Mouse (Mus musculus) midbrain, embryonic 16.5 days (tissue): ENCODE data around the gene Car3. TPM values are rescaled to one million over a fixed set of nuclear protein-coding genes. Genes with fewer than 3 reads are reported as not detected.

Experiments used
- ATAC-seq: fragments of 200-750 bp; cut with Nextera tagmentation; 2 replicates; pipeline ENCODE4 v1.8.0; 2017; ENCODE audit warnings: moderate TSS enrichment
- H3K27ac ChIP-seq: fragments of 300-500 bp; sonication (generic); 2 replicates; pipeline ENCODE4 v1.5.1; 2014; ENCODE audit warnings: mild to moderate bottlenecking, low read length, mixed read lengths
- H3K27me3 ChIP-seq: fragments of 300-500 bp; sonication (generic); 2 replicates; pipeline ENCODE4 v1.6.1; 2014; ENCODE audit warnings: low read depth, low read length, mixed read lengths; ENCODE audit not compliant: control insufficient read depth, insufficient read depth
- H3K36me3 ChIP-seq: fragments of 300-500 bp; sonication (generic); 2 replicates; pipeline ENCODE4 v1.6.1; 2014; ENCODE audit warnings: mild to moderate bottlenecking, low read length, moderate library complexity, mixed read lengths; ENCODE audit not compliant: control insufficient read depth, insufficient read depth
- H3K4me1 ChIP-seq: fragments of 300-500 bp; sonication (generic); 2 replicates; pipeline ENCODE4 v1.6.1; 2014; ENCODE audit warnings: mild to moderate bottlenecking, low read length, mixed read lengths; ENCODE audit not compliant: control insufficient read depth, insufficient read depth
- H3K4me2 ChIP-seq: fragments of 300-500 bp; sonication (generic); 2 replicates; pipeline ENCODE4 v1.6.1; 2014; ENCODE audit warnings: mild to moderate bottlenecking, low read length, mixed read lengths
- H3K4me3 ChIP-seq: fragments of 300-500 bp; sonication (generic); 2 replicates; pipeline ENCODE4 v1.5.1; 2014; ENCODE audit warnings: low read depth, mild to moderate bottlenecking, low read length, moderate library complexity, mixed read lengths
- H3K9ac ChIP-seq: fragments of 300-500 bp; sonication (generic); 2 replicates; pipeline ENCODE4 v1.6.1; 2014; ENCODE audit warnings: low read depth, low read length, mixed read lengths
- H3K9me3 ChIP-seq: fragments of 300-500 bp; sonication (generic); replicated peaks from 2 replicates; pipeline ENCODE4 v1.6.1; 2014; ENCODE audit warnings: mild to moderate bottlenecking, low read length, mixed read lengths; ENCODE audit not compliant: control insufficient read depth, poor library complexity, severe bottlenecking
- WGBS: fragments of 180-500 bp; shearing (Covaris S2); extraction: QIAGEN DNeasy Blood & Tissue Kit; methylation state at CpG from one replicate; pipeline ENCODE4 v1.1.7; 2014; 5-methylcytosine and 5-hydroxymethylcytosine counted together
- polyA plus RNA-seq: library from polyadenylated mRNA; unstranded; fragments of >200 nt; fragmentation: Nextera tagmentation; extraction: Ambion mirVana; gene quantifications from 2 replicates; pipeline ENCODE4 v1.2.1, GENCODE M21; 2015

The Car3 gene
- polyA plus RNA-seq, 1 experiment from 2014 or later, result 3.6 TPM

DNA sequence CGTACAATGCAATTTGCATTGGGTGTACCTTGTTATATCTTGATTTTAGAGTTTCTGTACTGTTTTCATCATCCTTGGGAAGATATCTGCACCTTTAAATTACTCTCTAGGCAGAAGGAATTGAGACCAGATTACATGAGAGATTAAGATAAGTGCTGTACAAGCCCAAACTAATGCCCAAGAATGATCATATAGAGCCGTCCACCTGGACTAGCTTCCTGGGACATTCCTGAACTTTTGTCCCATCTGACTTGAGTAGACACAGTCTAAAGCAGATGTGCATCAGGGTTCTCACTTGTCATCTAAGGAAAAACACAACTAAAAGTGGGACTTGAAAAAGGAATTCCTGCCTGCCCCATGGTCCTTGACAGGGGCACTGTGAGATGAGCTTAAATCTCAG lies 2.6 kb downstream of the Car3 start:
- Histone ChIP-seq H3K27me3 (no peaks in the 10 kb centered on the region), H3K9ac (no peak overlapping the region), H3K27ac (no peak overlapping the region), H3K9me3 (no peaks in the 10 kb centered on the region), H3K4me3 (no peak overlapping the region), H3K4me2 (no peak overlapping the region), H3K36me3 (no peaks in the 10 kb centered on the region), H3K4me1 (peaks cover 15% of the 10 kb centered on the region; the same call in 1 of the 2 replicates)
- 57% methylated on average over 2 of the region's 2 CpGs for WGBS
- ATAC-seq, result no peak

DNA sequence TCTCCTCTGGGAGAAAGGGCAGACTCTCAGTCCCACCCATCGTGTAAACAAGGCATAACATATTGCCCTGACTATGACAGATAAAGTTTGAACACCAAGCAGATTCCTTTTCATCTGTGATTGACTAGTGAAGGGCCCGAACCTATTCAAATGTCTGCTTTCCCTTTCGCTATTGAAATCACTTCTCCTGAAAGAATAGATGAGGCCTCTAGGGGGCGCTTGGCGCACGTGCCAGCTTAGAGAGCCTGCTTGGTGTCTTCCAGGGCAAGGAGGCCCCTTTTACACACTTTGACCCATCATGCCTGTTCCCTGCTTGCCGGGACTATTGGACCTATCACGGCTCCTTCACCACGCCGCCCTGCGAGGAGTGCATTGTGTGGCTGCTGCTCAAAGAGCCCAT lies 6.5 kb downstream of the Car3 start:
- Histone ChIP-seq H3K4me2 (no peak overlapping the region), H3K4me1 (no peaks in the 10 kb centered on the region), H3K27me3 (no peaks in the 10 kb centered on the region), H3K9ac (no peak overlapping the region), H3K9me3 (no peaks in the 10 kb centered on the region), H3K4me3 (no peak overlapping the region), H3K36me3 (no peaks in the 10 kb centered on the region), H3K27ac (no peak overlapping the region)
- WGBS, result 12% methylated on average over 11 of the region's 11 CpGs
- ATAC-seq, result no peak

DNA sequence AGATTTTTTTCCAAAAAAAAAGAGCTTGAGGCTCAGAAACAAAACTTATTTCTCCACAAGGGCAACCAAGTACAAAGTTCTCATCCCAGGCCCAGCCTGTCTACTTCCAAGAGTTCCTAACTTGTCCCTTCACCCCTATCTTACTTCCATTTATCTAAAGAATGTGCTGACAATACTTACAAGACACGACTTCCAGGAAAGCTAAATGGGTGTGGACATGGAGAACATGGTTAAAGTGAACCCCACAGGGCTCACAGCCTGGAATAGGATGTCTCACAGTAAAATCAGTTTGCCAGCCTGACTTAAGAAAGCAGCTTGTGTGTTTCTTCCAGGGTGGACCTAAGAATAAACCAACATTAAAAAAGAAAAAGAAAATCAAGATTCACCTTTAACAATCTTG lies 7.2 kb downstream of the Car3 start:
- H3K4me3 ChIP-seq, result no peak overlapping the region
- WGBS, result 68% methylated on average over 1 of the region's 1 CpGs
- no peak overlapping the region for H3K27ac ChIP-seq
- H3K36me3 ChIP-seq, result no peaks in the 10 kb centered on the region
- H3K9ac ChIP-seq, result no peak overlapping the region
- H3K4me1 ChIP-seq, result no peaks in the 10 kb centered on the region
- ATAC-seq, result no peak
- no peak overlapping the region for H3K4me2 ChIP-seq
- no peaks in the 10 kb centered on the region for H3K27me3 ChIP-seq
- no peaks in the 10 kb centered on the region for H3K9me3 ChIP-seq

DNA sequence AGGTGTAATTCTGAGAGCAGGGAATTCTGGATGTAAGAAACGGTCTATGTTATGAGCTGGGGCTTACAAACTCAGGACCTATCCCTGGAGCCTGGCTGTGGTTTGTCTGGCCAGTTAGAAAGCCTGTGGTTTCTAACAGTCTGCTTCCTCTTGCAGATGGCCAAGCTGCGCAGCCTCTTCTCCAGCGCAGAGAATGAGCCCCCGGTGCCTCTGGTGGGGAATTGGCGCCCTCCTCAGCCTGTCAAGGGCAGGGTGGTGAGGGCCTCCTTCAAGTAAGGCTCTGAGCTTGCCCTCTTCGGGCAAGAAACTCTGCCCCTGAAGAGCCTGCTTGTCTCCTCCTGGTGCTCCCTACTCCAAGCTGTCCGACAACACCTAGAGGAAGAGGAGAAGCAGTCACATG lies 8.1 kb downstream of the Car3 start:
- Histone ChIP-seq H3K4me3 (no peak overlapping the region), H3K36me3 (no peaks in the 10 kb centered on the region), H3K9ac (no peak overlapping the region), H3K27me3 (no peaks in the 10 kb centered on the region), H3K4me2 (no peak overlapping the region), H3K9me3 (no peaks in the 10 kb centered on the region), H3K27ac (no peak overlapping the region), H3K4me1 (no peaks in the 10 kb centered on the region)
- ATAC-seq, result no peak
- whole genome bisulfite sequencing, result 58% methylated on average over 7 of the region's 7 CpGs

DNA sequence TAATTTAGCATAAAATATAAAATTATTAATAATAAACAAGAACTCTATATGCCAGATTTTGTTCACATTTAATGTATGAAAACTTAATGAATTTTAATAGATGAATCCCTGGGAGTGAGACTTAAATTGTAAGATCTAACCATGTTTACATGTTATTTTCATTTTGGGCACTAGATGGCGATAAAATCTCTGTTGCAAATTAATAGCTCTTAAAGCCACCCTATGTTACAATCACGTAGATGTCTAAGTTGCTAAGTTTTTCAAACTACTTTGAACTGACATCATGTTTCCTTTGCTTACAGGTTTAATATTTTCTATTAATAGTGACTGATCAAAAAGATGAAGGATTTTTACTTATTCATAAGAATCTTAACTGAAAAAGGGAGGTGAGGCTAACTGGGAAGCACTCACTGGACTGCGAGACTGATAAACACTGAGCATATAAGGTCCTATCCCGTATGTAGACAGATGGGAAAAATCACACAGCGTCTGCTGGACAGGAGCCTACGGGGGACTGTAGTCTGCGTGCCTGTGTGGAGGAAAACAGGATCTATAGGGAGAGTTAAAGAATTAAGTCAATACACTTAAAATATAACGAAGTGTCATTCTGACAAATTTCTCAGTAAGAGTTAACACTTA lies 11.2 kb downstream of the Car3 start:
- H3K4me1 ChIP-seq, result no peaks in the 10 kb centered on the region
- WGBS, result 52% methylated on average over 8 of the region's 8 CpGs
- H3K9me3 ChIP-seq, result no peaks in the 10 kb centered on the region
- no peak overlapping the region for H3K4me3 ChIP-seq
- H3K27ac ChIP-seq, result no peak overlapping the region
- H3K4me2 ChIP-seq, result no peak overlapping the region
- H3K27me3 ChIP-seq, result no peaks in the 10 kb centered on the region
- no peaks in the 10 kb centered on the region for H3K36me3 ChIP-seq
- no peak overlapping the region for H3K9ac ChIP-seq
- ATAC-seq, result peak; percentile 66; the same call in 1 of the 2 replicates

DNA sequence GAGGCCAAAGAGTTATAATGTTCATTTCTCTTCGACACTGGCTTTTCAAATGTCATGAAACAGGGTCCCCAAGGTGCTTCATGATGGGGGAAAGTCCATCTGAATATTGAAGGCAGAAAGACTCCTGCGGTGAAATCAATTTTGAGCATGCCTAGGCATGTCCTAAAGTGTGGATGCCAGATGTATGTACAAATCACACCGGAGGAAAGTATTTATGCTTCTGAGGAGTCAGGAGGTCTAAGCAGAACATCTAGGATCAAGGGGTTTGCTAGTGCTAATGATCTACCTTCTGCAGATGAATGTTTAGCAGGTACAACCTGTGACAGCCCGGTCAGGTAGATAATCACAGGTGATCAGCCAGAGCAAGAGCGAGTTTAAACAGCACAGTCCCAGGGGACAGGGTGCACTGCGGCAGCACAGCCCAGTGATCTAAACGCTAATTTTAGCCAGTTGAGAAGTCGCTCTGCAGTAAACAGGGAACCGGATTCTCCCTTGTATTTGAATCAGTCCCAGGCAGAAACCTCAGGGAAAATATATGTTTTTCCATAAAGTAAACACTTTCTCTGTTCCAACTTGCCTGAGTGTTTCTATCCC lies 13.1 kb downstream of the Car3 start:
- ATAC-seq, result no peak
- Histone ChIP-seq H3K4me3 (no peak overlapping the region), H3K36me3 (no peaks in the 10 kb centered on the region), H3K9me3 (no peaks in the 10 kb centered on the region), H3K27me3 (no peaks in the 10 kb centered on the region), H3K9ac (no peak overlapping the region), H3K27ac (no peak overlapping the region), H3K4me1 (no peaks in the 10 kb centered on the region), H3K4me2 (no peak overlapping the region)
- WGBS, result 76% methylated on average over 9 of the region's 9 CpGs

DNA sequence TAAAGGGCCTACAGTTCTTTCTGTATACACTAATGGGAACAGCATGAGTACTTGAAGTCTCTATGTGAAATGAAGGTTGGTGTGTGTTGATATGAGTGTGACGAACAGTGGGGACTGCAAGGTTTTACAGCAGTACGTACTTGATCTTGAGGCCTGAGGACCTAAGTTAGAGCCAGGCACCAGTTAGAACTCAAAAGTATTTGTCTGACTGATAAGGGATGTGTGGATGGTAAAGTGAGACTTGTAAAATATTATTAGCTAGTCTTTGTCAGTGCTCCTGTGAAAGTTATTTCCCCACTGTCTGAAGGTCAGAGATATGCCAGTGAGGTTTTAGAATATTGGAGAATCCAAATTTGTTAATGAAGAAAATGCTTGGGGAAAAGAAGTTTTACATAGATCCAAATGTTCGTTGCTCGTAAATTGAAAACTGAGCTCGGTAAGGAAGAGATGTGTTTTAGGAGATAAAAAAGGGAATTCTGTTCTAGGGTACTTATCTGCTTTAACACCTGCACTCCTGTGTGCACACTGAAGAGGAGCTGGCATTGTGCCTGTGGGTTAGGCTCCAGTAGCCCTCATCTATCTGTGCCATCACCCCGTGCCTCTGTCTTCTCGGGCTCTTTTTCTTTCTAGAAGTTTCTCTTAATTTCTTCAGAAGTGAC lies 14.1 kb downstream of the Car3 start:
- Histone ChIP-seq H3K36me3 (no peaks in the 10 kb centered on the region), H3K4me2 (no peak overlapping the region), H3K27ac (no peak overlapping the region), H3K4me3 (no peak overlapping the region), H3K9me3 (no peaks in the 10 kb centered on the region), H3K4me1 (no peaks in the 10 kb centered on the region), H3K9ac (no peak overlapping the region), H3K27me3 (no peaks in the 10 kb centered on the region)
- 89% methylated on average over 7 of the region's 7 CpGs for WGBS
- ATAC-seq, result no peak

DNA sequence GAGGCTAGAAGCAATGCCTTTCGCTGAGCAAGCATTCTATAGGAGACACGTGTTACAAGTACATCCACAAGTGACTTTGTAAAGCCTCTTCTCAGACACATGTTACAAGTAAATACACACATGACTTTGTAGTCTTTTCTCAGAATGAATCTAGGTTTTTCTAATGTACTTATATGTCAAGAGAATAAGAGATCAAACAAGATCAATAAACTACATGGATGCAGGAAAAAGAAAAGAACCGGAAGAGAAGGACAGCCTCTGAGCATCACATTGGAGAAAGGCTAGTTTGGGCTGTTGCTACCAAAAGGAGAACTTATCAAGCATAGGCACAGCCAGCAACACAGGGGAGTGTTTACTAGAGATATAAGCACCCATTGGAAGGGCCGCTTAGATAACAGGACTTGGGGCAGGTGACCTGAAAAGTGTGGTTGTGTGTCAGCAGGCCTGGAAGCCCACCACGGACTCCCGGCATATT lies 15.5 kb downstream of the Car3 start:
- WGBS, result 83% methylated on average over 6 of the region's 6 CpGs
- no peaks in the 10 kb centered on the region for H3K36me3 ChIP-seq
- H3K4me3 ChIP-seq, result no peak overlapping the region
- no peaks in the 10 kb centered on the region for H3K4me1 ChIP-seq
- no peak overlapping the region for H3K4me2 ChIP-seq
- no peaks in the 10 kb centered on the region for H3K27me3 ChIP-seq
- no peak for ATAC-seq
- no peak overlapping the region for H3K27ac ChIP-seq
- no peak overlapping the region for H3K9ac ChIP-seq
- no peaks in the 10 kb centered on the region for H3K9me3 ChIP-seq

DNA sequence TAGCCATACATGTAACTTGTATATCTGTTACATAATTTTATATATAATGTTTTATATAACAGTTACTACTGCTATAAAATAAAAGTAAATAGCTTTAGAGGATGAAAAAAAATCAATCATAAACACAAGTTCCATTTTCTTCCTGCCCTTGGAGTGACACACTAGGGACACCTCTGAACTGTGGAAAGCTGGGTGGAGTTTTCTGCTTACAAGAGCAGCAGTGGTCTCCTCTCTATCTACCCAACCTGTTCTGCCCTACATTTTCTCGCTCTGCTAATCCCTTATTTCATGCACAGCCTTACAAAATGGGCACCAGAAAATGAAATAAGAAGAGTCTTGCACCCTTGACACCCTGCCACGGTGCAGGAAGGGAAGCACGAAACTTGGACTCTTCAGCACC lies 16.0 kb downstream of the Car3 start:
- Histone ChIP-seq H3K9me3 (no peaks in the 10 kb centered on the region), H3K27me3 (no peaks in the 10 kb centered on the region), H3K4me3 (no peak overlapping the region), H3K9ac (no peak overlapping the region), H3K4me1 (no peaks in the 10 kb centered on the region), H3K27ac (no peak overlapping the region), H3K36me3 (no peaks in the 10 kb centered on the region), H3K4me2 (no peak overlapping the region)
- WGBS, result 91% methylated on average over 3 of the region's 3 CpGs
- no peak for ATAC-seq
